Mouse (Mus musculus) left cerebral cortex, postnatal 36 days (tissue): ENCODE data around the gene Hsdl1. TPM values are rescaled to one million over a fixed set of nuclear protein-coding genes. Genes with fewer than 3 reads are reported as not detected.
A peak's percentile ranks its signal among the peaks of the same experiment; 100 is the strongest.

Source experiments
- DNase-seq, 2 experiments: peaks; one replicate each; pipeline ENCODE4 v3.0.0; 2021 to 2022; ENCODE audit warnings: low spot score in 2 of 2, mixed read lengths in 1 of 2
- intact Hi-C: fragments of 180-260 bp; cut with DNase I; formaldehyde crosslinking; loops from one replicate; pipeline ENCODE4 v1.15.1; 2025
- total RNA-seq, 2 experiments: library from RNA; stranded (reverse); gene quantifications; 2 replicates each; pipeline ENCODE4 v1.2.3; 2021

Gene Hsdl1
- total RNA-seq: 10 to 100 TPM; 43.2 to 43.6 TPM

GRCm38 (mm10) chr8:119574437-119575365 lies at the start of gene Hsdl1, which contains the start of gene Dnaaf1:
Gene Hsdl1, minus strand, starts transcription at chr8:119575183.
Gene Dnaaf1, plus strand, starts transcription at chr8:119575235.
- DNase-seq: peak; percentile 94 to 95
- intact Hi-C loops: loop anchor here (2.0 kb wide), 1 partner anchor 14 kb away; no protein-coding TSS in a partner anchor

GRCm38 (mm10) chr8:119623744-119624143 lies 48.8 kb upstream of the Hsdl1 start:
- intact Hi-C loops: no loop called here
- no peak for DNase-seq

- intact Hi-C loops: no loop called here
- DNase-seq: no peak
Measured at GRCm38 (mm10) chr8:119623061-119623460, 48.1 kb upstream of the Hsdl1 start.

- intact Hi-C loops: no loop called here
Measured at GRCm38 (mm10) chr8:119622555-119622954, 47.6 kb upstream of the Hsdl1 start.

GRCm38 (mm10) chr8:119620848-119621465 lies 46.0 kb upstream of the Hsdl1 start:
- no peak for DNase-seq
- intact Hi-C loops: no loop called here

More at GRCm38 (mm10) chr8:119622555-119622954, 47.6 kb upstream of the Hsdl1 start:
- DNase-seq: no peak

- no peak for DNase-seq
- intact Hi-C loops: no loop called here
Measured at GRCm38 (mm10) chr8:119620116-119620840, 45.3 kb upstream of the Hsdl1 start.

GRCm38 (mm10) chr8:119618887-119619286 lies 43.9 kb upstream of the Hsdl1 start:
- intact Hi-C loops: no loop called here
- no peak for DNase-seq

GRCm38 (mm10) chr8:119617586-119617985 lies 42.6 kb upstream of the Hsdl1 start:
- no peak for DNase-seq

GRCm38 (mm10) chr8:119616811-119617210 lies 41.8 kb upstream of the Hsdl1 start:
- intact Hi-C loops: no loop called here
- DNase-seq: no peak

More at GRCm38 (mm10) chr8:119617586-119617985, 42.6 kb upstream of the Hsdl1 start:
- intact Hi-C loops: no loop called here

- no peak for DNase-seq
- intact Hi-C loops: no loop called here
Measured at GRCm38 (mm10) chr8:119616358-119616757, 41.4 kb upstream of the Hsdl1 start.

- intact Hi-C loops: no loop called here
- DNase-seq: no peak
Measured at GRCm38 (mm10) chr8:119615096-119615495, 40.1 kb upstream of the Hsdl1 start.

- intact Hi-C loops: no loop called here
- DNase-seq: no peak
Measured at GRCm38 (mm10) chr8:119612471-119612870, 37.5 kb upstream of the Hsdl1 start, which contains the start of gene Adad2. Gene Adad2, plus strand, starts transcription at chr8:119612747.

- DNase-seq: no peak
- intact Hi-C loops: loop anchor here (5.0 kb wide), 1 partner anchor 164 kb away; no protein-coding TSS in a partner anchor
Measured at GRCm38 (mm10) chr8:119606224-119606623, 31.2 kb upstream of the Hsdl1 start.

GRCm38 (mm10) chr8:119604996-119605395 lies 30.0 kb upstream of the Hsdl1 start, which contains the start of gene Taf1c:
Gene Taf1c, minus strand, starts transcription at chr8:119605222.
- DNase-seq: peak; percentile 88 to 90
- intact Hi-C loops: loop anchor here (5.0 kb wide), 1 partner anchor 163 kb away; no protein-coding TSS in a partner anchor

GRCm38 (mm10) chr8:119604398-119604803 lies 29.4 kb upstream of the Hsdl1 start:
- no peak for DNase-seq
- intact Hi-C loops: no loop called here

- no peak for DNase-seq
- intact Hi-C loops: no loop called here
Measured at GRCm38 (mm10) chr8:119603771-119604170, 28.8 kb upstream of the Hsdl1 start.

- DNase-seq: no peak
- intact Hi-C loops: no loop called here
Measured at GRCm38 (mm10) chr8:119591456-119591855, 16.5 kb upstream of the Hsdl1 start.

- intact Hi-C loops: no loop called here
- DNase-seq: no peak
Measured at GRCm38 (mm10) chr8:119590348-119590747, 15.4 kb upstream of the Hsdl1 start.

GRCm38 (mm10) chr8:119588844-119589243 lies 13.9 kb upstream of the Hsdl1 start:
- DNase-seq: no peak
- intact Hi-C loops: no loop called here

GRCm38 (mm10) chr8:119588321-119588720 lies 13.3 kb upstream of the Hsdl1 start:
- no peak for DNase-seq
- intact Hi-C loops: no loop called here
